Mouse (Mus musculus) limb, embryonic 11.5 days (tissue): Measurements from ENCODE around the gene Smarcc2. TPM values are rescaled to one million over a fixed set of nuclear protein-coding genes. Genes with fewer than 3 reads are reported as not detected.

ENCODE experiments used
- ATAC-seq: fragments of 200-750 bp; cut with Nextera tagmentation; 2 replicates; pipeline ENCODE4 v1.8.0; 2017; ENCODE audit warnings: low read depth; ENCODE audit not compliant: insufficient number of reproducible peaks, low FRiP score, low TSS enrichment
- DNase-seq: peaks from one replicate; pipeline ENCODE4 v3.0.0-alpha.2; 2015; ENCODE audit warnings: low spot score
- H3K27ac ChIP-seq: fragments of 300-500 bp; sonication (generic); replicated peaks from 2 replicates; pipeline ENCODE4 v1.5.1; 2014; ENCODE audit warnings: low read depth, mild to moderate bottlenecking, low read length
- H3K27me3 ChIP-seq: fragments of 300-500 bp; sonication (generic); 2 replicates; pipeline ENCODE4 v1.6.1; 2014; ENCODE audit warnings: mild to moderate bottlenecking, low read length, mixed read lengths; ENCODE audit not compliant: control insufficient read depth, insufficient read depth
- H3K36me3 ChIP-seq: fragments of 300-500 bp; sonication (generic); 2 replicates; pipeline ENCODE4 v1.6.1; 2014; ENCODE audit warnings: mild to moderate bottlenecking, low read length, moderate library complexity, mixed read lengths; ENCODE audit not compliant: control insufficient read depth, insufficient read depth
- H3K4me1 ChIP-seq: fragments of 300-500 bp; sonication (generic); 2 replicates; pipeline ENCODE4 v1.6.1; 2014; ENCODE audit warnings: low read length, mixed read lengths; ENCODE audit not compliant: control insufficient read depth, insufficient read depth
- H3K4me2 ChIP-seq: fragments of 300-500 bp; sonication (generic); 2 replicates; pipeline ENCODE4 v1.6.1; 2014; ENCODE audit warnings: low read depth, mild to moderate bottlenecking, moderate library complexity; ENCODE audit not compliant: severe bottlenecking
- H3K4me3 ChIP-seq: fragments of 300-500 bp; sonication (generic); 2 replicates; pipeline ENCODE4 v1.5.1; 2014; ENCODE audit warnings: low read depth, low read length
- H3K9ac ChIP-seq: fragments of 300-500 bp; sonication (generic); 2 replicates; pipeline ENCODE4 v1.6.1; 2014; ENCODE audit warnings: mild to moderate bottlenecking, low read length
- H3K9me3 ChIP-seq: fragments of 300-500 bp; sonication (generic); 2 replicates; pipeline ENCODE4 v1.6.1; 2016; ENCODE audit warnings: low read length; ENCODE audit not compliant: control insufficient read depth
- WGBS: fragments of 180-500 bp; shearing (Covaris S2); extraction: QIAGEN DNeasy Blood & Tissue Kit; methylation state at CpG from one replicate; pipeline ENCODE4 v1.1.7; 2014; 5-methylcytosine and 5-hydroxymethylcytosine counted together
- polyA plus RNA-seq: library from polyadenylated mRNA; unstranded; fragments of >200 nt; fragmentation: Nextera tagmentation; extraction: Ambion mirVana; gene quantifications from 2 replicates; pipeline ENCODE4 v1.2.1, GENCODE M21; 2014

The Smarcc2 gene
- polyA plus RNA-seq, 1 experiment from 2014 or later, result 96.5 TPM

- 93% methylated on average over 5 of the region's 5 CpGs for WGBS
- no peak overlapping the region for H3K9ac ChIP-seq
- H3K4me2 ChIP-seq, result no peak overlapping the region
- H3K4me1 ChIP-seq, result peaks cover 15% of the 10 kb centered on the region
- no peaks in the 10 kb centered on the region for H3K27me3 ChIP-seq
- DNase-seq (no peak), ATAC-seq (no peak)
- no peak overlapping the region for H3K4me3 ChIP-seq
- H3K36me3 ChIP-seq, result peaks cover 15% of the 10 kb centered on the region
- H3K27ac ChIP-seq, result no peak overlapping the region
- H3K9me3 ChIP-seq, result no peaks in the 10 kb centered on the region
Observed at GRCm38 (mm10) chr10:128414848-128415247, 44.2 kb upstream of the Smarcc2 start.

- Histone ChIP-seq H3K36me3 (peaks cover 2% of the 10 kb centered on the region; the same call in 1 of the 2 replicates), H3K4me2 (no peak overlapping the region), H3K9me3 (no peaks in the 10 kb centered on the region), H3K9ac (no peak overlapping the region), H3K4me1 (no peaks in the 10 kb centered on the region), H3K4me3 (no peak overlapping the region), H3K27me3 (no peaks in the 10 kb centered on the region), H3K27ac (no peak overlapping the region)
- ATAC-seq (no peak), DNase-seq (no peak)
- 60% methylated on average over 5 of the region's 5 CpGs for WGBS
Observed at GRCm38 (mm10) chr10:128422426-128422825, 36.6 kb upstream of the Smarcc2 start.

- WGBS, result 50% methylated on average over 7 of the region's 7 CpGs
- Histone ChIP-seq H3K9ac (no peak overlapping the region), H3K4me1 (no peaks in the 10 kb centered on the region), H3K4me3 (no peak overlapping the region), H3K4me2 (no peak overlapping the region), H3K36me3 (peaks cover 2% of the 10 kb centered on the region; the same call in 1 of the 2 replicates), H3K27ac (no peak overlapping the region), H3K9me3 (no peaks in the 10 kb centered on the region), H3K27me3 (no peaks in the 10 kb centered on the region)
- no peak for ATAC-seq
- DNase-seq, result no peak
Observed at GRCm38 (mm10) chr10:128424604-128425003, 34.4 kb upstream of the Smarcc2 start.

GRCm38 (mm10) chr10:128425260-128425659, 33.8 kb upstream of the Smarcc2 start:
- H3K4me3 ChIP-seq, result no peak overlapping the region
- ATAC-seq, result no peak
- WGBS, result 83% methylated on average over 3 of the region's 3 CpGs

GRCm38 (mm10) chr10:128429052-128429451, 30.0 kb upstream of the Smarcc2 start:
- ATAC-seq, result no peak
- Histone ChIP-seq H3K4me1 (no peaks in the 10 kb centered on the region), H3K9me3 (no peaks in the 10 kb centered on the region), H3K27ac (no peak overlapping the region), H3K9ac (no peak overlapping the region), H3K4me3 (no peak overlapping the region), H3K4me2 (no peak overlapping the region), H3K36me3 (peaks cover 10% of the 10 kb centered on the region; the same call in 1 of the 2 replicates), H3K27me3 (no peaks in the 10 kb centered on the region)
- DNase-seq, result no peak
- 95% methylated on average over 5 of the region's 5 CpGs for WGBS

More at GRCm38 (mm10) chr10:128425260-128425659, 33.8 kb upstream of the Smarcc2 start:
- H3K36me3 ChIP-seq, result peaks cover 3% of the 10 kb centered on the region; the same call in 1 of the 2 replicates
- H3K27ac ChIP-seq, result no peak overlapping the region
- no peak for DNase-seq
- H3K27me3 ChIP-seq, result no peaks in the 10 kb centered on the region
- H3K9ac ChIP-seq, result no peak overlapping the region
- no peak overlapping the region for H3K4me2 ChIP-seq
- H3K9me3 ChIP-seq, result no peaks in the 10 kb centered on the region
- no peaks in the 10 kb centered on the region for H3K4me1 ChIP-seq

- no peak overlapping the region for H3K27ac ChIP-seq
- H3K27me3 ChIP-seq, result no peaks in the 10 kb centered on the region
- H3K4me1 ChIP-seq, result no peaks in the 10 kb centered on the region
- peaks cover 10% of the 10 kb centered on the region; the same call in 1 of the 2 replicates for H3K36me3 ChIP-seq
- no peak for DNase-seq
- no peak overlapping the region for H3K9ac ChIP-seq
- no peak overlapping the region for H3K4me3 ChIP-seq
- H3K4me2 ChIP-seq, result no peak overlapping the region
- 92% methylated on average over 4 of the region's 4 CpGs for WGBS
- ATAC-seq, result no peak
- no peaks in the 10 kb centered on the region for H3K9me3 ChIP-seq
Observed at GRCm38 (mm10) chr10:128429454-128429853, 29.6 kb upstream of the Smarcc2 start.

GRCm38 (mm10) chr10:128433417-128433816, 25.6 kb upstream of the Smarcc2 start:
- H3K4me1 ChIP-seq, result no peaks in the 10 kb centered on the region
- no peaks in the 10 kb centered on the region for H3K9me3 ChIP-seq
- ATAC-seq (no peak), DNase-seq (no peak)
- no peaks in the 10 kb centered on the region for H3K27me3 ChIP-seq
- no peak overlapping the region for H3K9ac ChIP-seq
- no peak overlapping the region for H3K27ac ChIP-seq
- no peak overlapping the region for H3K4me3 ChIP-seq
- H3K36me3 ChIP-seq, result peaks cover 21% of the 10 kb centered on the region
- H3K4me2 ChIP-seq, result no peak overlapping the region
- 98% methylated on average over 2 of the region's 2 CpGs for WGBS

GRCm38 (mm10) chr10:128434681-128435080, 24.4 kb upstream of the Smarcc2 start:
- H3K4me3 ChIP-seq, result no peak overlapping the region
- 90% methylated on average over 10 of the region's 10 CpGs for WGBS
- ATAC-seq, result no peak

GRCm38 (mm10) chr10:128435186-128435823, 23.7 kb upstream of the Smarcc2 start:
- H3K27ac ChIP-seq, result no peak overlapping the region
- H3K9ac ChIP-seq, result no peak overlapping the region
- peaks cover 18% of the 10 kb centered on the region for H3K36me3 ChIP-seq
- H3K9me3 ChIP-seq, result no peaks in the 10 kb centered on the region
- no peaks in the 10 kb centered on the region for H3K27me3 ChIP-seq
- 94% methylated on average over 17 of the region's 17 CpGs for WGBS
- DNase-seq (no peak), ATAC-seq (no peak)
- H3K4me2 ChIP-seq, result no peak overlapping the region
- H3K4me1 ChIP-seq, result no peaks in the 10 kb centered on the region
- H3K4me3 ChIP-seq, result no peak overlapping the region

More at GRCm38 (mm10) chr10:128434681-128435080, 24.4 kb upstream of the Smarcc2 start:
- H3K9ac ChIP-seq, result no peak overlapping the region
- H3K9me3 ChIP-seq, result no peaks in the 10 kb centered on the region
- H3K27ac ChIP-seq, result no peak overlapping the region
- H3K27me3 ChIP-seq, result no peaks in the 10 kb centered on the region
- peaks cover 19% of the 10 kb centered on the region for H3K36me3 ChIP-seq
- no peak for DNase-seq
- no peaks in the 10 kb centered on the region for H3K4me1 ChIP-seq
- no peak overlapping the region for H3K4me2 ChIP-seq
